Mouse (Mus musculus) thymus, adult 2 months (tissue): Measurements from ENCODE around the gene Trpm8.

Experiments
- CTCF ChIP-seq: fragments of 200-500 bp; IDR thresholded peaks from 2 replicates; pipeline ENCODE4 v1.5.1; 2012; ENCODE audit warnings: mild to moderate bottlenecking, control low read depth, low read length, moderate library complexity, borderline replicate concordance; ENCODE audit not compliant: control insufficient read depth, poor library complexity, insufficient read depth; ENCODE audit errors: extremely low read depth
- POLR2A ChIP-seq: fragments of 200-500 bp; IDR thresholded peaks from 2 replicates; pipeline ENCODE4 v1.6.1; 2012; ENCODE audit warnings: mild to moderate bottlenecking, low read length, control low read depth, moderate library complexity; ENCODE audit not compliant: control insufficient read depth, poor library complexity, insufficient read depth; ENCODE audit errors: extremely low read depth

GRCm38 (mm10) chr1:88422045-88422444 is 144.6 kb downstream of the Trpm8 start:
- TF ChIP-seq CTCF (no peak), POLR2A (no peak)
